Mouse (Mus musculus): ENCODE results near the gene Slc32a1.
A peak's percentile ranks its signal among the peaks of the same experiment; 100 is the strongest.

GRCm38 (mm10) chr2:158652985-158653384 is 42.4 kb downstream of the Slc32a1 start:
- TF ChIP-seq CTCF (IDR thresholded peaks at IDR 0.05; ENCODE audit: low read depth, low read length) (peak; percentile 67), POLR2A (IDR thresholded peaks at IDR 0.05; ENCODE audit: borderline replicate concordance, low read depth, low read length) (no peak)
